Mouse (Mus musculus) forebrain, embryonic 12.5 days (tissue): ENCODE data around the gene Grk5. TPM values are rescaled to one million over a fixed set of nuclear protein-coding genes. Genes with fewer than 3 reads are reported as not detected.
"Not testable (repeated sequence)": the region's sequence is repeated elsewhere in the genome, so short reads cannot be mapped to it uniquely, and the experiment has no call there.

ENCODE experiments used
- ATAC-seq: fragments of 200-750 bp; cut with Nextera tagmentation; 2 replicates; pipeline ENCODE4 v1.8.0; 2017; ENCODE audit warnings: moderate TSS enrichment; ENCODE audit not compliant: low FRiP score
- H3K27ac ChIP-seq: fragments of 300-500 bp; sonication (generic); 2 replicates; pipeline ENCODE4 v1.5.1; 2016; ENCODE audit warnings: mild to moderate bottlenecking
- H3K27me3 ChIP-seq: fragments of 300-500 bp; sonication (generic); 2 replicates; pipeline ENCODE4 v1.6.1; 2016; ENCODE audit warnings: mild to moderate bottlenecking
- H3K36me3 ChIP-seq: fragments of 300-500 bp; sonication (generic); replicated peaks from 2 replicates; pipeline ENCODE4 v1.6.1; 2016; ENCODE audit warnings: mild to moderate bottlenecking
- H3K4me1 ChIP-seq: fragments of 300-500 bp; sonication (generic); 2 replicates; pipeline ENCODE4 v1.6.1; 2016
- H3K4me2 ChIP-seq: fragments of 300-500 bp; sonication (generic); 2 replicates; pipeline ENCODE4 v1.6.1; 2016; ENCODE audit warnings: mild to moderate bottlenecking, moderate library complexity
- H3K4me3 ChIP-seq: fragments of 300-500 bp; sonication (generic); replicated peaks from 2 replicates; pipeline ENCODE4 v1.5.1; 2016; ENCODE audit warnings: mild to moderate bottlenecking
- H3K9ac ChIP-seq: fragments of 300-500 bp; sonication (generic); 2 replicates; pipeline ENCODE4 v1.6.1; 2016; ENCODE audit warnings: mild to moderate bottlenecking
- H3K9me3 ChIP-seq: fragments of 300-500 bp; sonication (generic); 2 replicates; pipeline ENCODE4 v1.6.1; 2016
- WGBS: fragments of 180-500 bp; shearing (Covaris S2); methylation state at CpG from one replicate; pipeline ENCODE4 v1.1.7; 2016; 5-methylcytosine and 5-hydroxymethylcytosine counted together
- polyA plus RNA-seq: library from polyadenylated mRNA; unstranded; fragments of >200 nt; fragmentation: Nextera tagmentation; extraction: Ambion mirVana; gene quantifications from 2 replicates; pipeline ENCODE4 v1.2.1, GENCODE M21; 2016

Gene Grk5
- polyA plus RNA-seq, result 2.0 and 2.4 TPM in 2 replicates

DNA sequence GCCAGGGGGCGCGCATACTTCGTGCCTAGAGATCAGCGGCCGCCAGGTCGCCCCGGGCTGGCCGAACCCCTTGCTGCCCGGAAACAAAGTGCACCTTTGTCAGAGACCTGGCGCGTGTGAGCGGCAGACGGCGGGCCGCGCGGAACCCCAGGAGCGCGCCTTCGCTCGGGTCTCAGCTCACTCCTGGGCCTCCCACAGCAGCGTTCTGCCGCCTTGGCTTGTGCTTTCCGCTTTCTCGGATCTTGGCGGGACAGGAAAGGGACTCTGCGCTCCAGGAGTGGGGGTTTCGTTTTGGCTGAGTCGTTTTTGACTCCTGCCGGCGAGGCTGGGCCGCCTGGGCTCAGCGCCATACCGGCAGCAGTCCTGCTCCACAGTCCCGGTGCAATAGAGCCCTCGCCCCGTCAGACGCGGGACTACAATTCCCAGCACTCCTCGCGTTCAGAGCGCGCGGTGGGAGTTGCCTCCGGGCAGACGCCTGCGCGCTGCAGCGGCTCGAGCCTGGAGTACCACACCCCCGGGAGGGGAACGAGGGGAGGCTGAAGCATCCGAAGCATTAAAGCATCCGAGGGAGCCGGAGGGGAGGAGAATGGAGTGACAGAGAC, at the start of gene Grk5:
Gene Grk5 (plus strand): TSS at position 36 of the 602 bp plus-strand sequence.
- Histone ChIP-seq H3K27me3 (no peaks in the 10 kb centered on the region), H3K36me3 (no peaks in the 10 kb centered on the region), H3K4me2 (peak within 1 kb of the TSS; percentile 72), H3K27ac (peak within 1 kb of the TSS; percentile 95), H3K4me1 (peaks cover 16% of the 10 kb centered on the region), H3K9ac (peak within 1 kb of the TSS; percentile 88), H3K4me3 (peak within 1 kb of the TSS; percentile 82), H3K9me3 (no peaks in the 10 kb centered on the region)
- WGBS, result under 1% methylated on average over 55 of the region's 55 CpGs
- peak; percentile 99 for ATAC-seq

DNA sequence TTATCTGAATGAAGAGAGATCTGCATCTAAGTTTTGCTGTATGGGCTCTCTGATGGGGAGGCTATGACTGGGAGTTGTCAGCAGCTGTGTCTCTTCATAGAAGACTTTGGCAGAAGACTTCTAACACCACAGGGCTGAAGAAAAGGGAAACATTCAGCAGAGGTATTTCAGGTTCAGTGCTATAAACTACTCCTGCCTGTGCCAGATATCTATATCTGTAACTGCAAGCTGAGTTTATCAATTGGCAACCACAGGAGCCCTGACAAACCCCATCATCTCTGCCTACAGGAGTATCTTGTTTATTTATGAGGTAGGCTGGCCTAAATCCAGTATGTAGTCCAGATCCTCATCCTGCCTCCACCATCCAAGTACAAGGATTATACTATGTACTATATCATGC, 46.2 kb upstream of the Grk5 start:
- no peak overlapping the region for H3K27ac ChIP-seq
- H3K4me2 ChIP-seq, result no peak overlapping the region
- H3K4me1 ChIP-seq, result no peaks in the 10 kb centered on the region
- no peak overlapping the region for H3K9ac ChIP-seq
- H3K27me3 ChIP-seq, result no peaks in the 10 kb centered on the region
- ATAC-seq, result no peak
- H3K4me3 ChIP-seq, result no peak overlapping the region
- H3K36me3 ChIP-seq, result peaks cover 22% of the 10 kb centered on the region
- no peaks in the 10 kb centered on the region for H3K9me3 ChIP-seq

DNA sequence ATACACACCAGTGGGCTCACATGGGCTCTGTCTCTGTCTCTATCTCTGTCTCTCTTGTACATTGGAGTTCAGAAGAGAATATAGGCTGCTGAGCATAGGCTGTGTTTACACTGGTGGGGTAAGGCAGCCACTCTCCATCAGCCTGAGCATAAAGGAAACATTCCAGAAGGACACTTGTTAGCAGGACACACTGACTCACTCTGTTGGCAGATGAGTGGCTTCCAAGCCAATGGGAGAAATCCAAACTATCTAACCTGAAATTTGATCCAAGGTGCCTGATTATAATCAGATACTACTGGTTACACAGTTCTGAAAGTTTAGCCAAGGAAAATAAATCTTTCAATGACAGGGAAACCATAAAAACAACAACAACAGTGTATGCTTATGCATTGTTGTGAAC, 43.8 kb upstream of the Grk5 start:
- no peak for ATAC-seq
- Histone ChIP-seq H3K4me1 (no peaks in the 10 kb centered on the region), H3K9me3 (no peaks in the 10 kb centered on the region), H3K27ac (no peak overlapping the region), H3K36me3 (peaks cover 16% of the 10 kb centered on the region), H3K4me2 (no peak overlapping the region), H3K9ac (no peak overlapping the region), H3K27me3 (no peaks in the 10 kb centered on the region), H3K4me3 (no peak overlapping the region)

DNA sequence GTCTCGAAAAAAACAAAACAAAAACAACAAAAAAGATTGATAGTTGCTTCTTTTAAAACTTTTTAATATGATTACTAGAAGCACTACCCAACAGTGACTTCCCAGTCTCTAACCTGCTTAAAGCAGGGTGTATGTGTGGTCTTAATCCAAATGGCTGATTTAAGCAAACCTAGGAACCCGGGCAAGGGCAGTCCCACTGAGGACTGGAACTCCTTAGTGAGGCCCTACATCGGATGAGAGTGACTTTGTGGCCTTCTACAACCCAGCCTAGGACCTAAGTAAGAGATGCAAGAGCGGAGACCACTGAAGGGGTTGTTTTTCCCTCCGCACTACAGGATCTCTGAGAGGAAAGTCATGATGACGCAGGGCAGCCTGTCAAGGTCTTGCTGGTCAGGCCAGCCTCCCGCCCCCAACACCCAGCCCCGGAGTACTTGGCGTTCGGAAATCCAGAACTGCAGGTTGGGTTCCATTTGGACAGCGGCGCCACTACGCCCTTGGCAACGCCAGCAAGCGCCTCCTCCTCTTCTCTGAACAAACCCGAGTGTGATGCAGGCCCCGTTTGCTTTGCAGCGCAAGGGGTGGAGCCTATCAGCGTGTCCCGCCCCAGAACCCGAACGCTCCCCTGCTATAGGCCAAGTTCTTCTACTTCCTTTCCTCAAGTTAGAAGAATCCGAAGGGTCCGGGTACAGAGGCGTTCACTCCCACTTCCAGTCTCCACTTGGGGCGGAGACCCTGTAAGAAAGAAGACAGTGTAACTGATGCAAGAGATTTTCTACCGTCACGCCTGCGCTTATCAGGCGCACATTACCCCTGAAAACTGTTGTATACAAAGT, 28.5 kb upstream of the Grk5 start, which contains the start of gene Sfxn4:
Gene Sfxn4 (minus strand): TSS at position 612 of the 833 bp plus-strand sequence.
- peak within 1 kb of the TSS; percentile 62 for H3K4me2 ChIP-seq
- ATAC-seq, result peak; percentile 99
- peaks cover 11% of the 10 kb centered on the region; the same call in 1 of the 2 replicates for H3K36me3 ChIP-seq
- peak within 1 kb of the TSS; percentile 57 for H3K4me3 ChIP-seq
- peaks cover 8% of the 10 kb centered on the region for H3K4me1 ChIP-seq
- no peaks in the 10 kb centered on the region for H3K9me3 ChIP-seq
- H3K9ac ChIP-seq, result peak within 1 kb of the TSS; percentile 57
- WGBS, result 3% methylated on average over 30 of the region's 30 CpGs
- no peaks in the 10 kb centered on the region for H3K27me3 ChIP-seq
- H3K27ac ChIP-seq, result peak within 1 kb of the TSS; percentile 63

DNA sequence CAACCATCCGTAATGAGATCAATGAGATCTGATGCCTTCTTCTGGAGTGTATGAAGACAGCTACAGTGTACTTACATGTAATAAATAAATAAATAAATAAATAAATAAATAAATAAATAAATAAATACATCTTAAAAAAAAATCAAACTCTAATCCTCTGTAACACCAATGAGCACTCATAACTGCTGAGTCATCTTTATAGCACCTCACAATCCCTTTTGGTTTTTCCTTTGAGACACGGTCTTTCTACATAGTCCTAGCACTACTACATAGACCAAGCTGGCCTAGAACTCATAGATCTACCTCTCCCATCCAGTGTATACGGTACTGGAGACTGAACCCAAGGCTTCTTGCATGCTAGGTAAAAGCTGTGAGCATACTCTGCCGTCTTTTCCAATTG, 23.4 kb upstream of the Grk5 start:
- not testable (repeated sequence) for H3K27ac ChIP-seq, H3K27me3 ChIP-seq, ATAC-seq, H3K4me3 ChIP-seq, H3K4me1 ChIP-seq, H3K4me2 ChIP-seq, H3K9ac ChIP-seq, H3K9me3 ChIP-seq
- WGBS, result 96% methylated on average over 4 of the region's 4 CpGs
- peaks cover 38% of the 10 kb centered on the region for H3K36me3 ChIP-seq

DNA sequence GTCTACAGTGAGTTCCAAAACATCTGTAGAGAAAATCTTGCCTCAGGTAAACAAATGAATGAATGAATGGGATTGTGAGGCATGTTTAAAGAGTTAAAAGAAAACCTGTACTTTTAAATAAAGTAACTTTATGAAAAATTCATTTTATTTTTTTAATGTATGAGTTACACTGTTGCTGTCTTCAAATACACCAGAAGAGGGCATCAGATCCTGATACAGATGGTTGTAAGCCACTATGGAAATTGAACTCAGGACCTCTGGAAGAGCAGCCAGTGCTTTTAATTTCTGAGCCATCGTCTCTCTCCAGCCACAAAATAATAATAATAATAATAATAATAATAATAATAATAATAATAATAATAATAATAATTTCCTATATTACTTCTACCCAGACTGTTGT, 19.1 kb upstream of the Grk5 start:
- Histone ChIP-seq H3K9me3 (no peaks in the 10 kb centered on the region), H3K4me3 (no peak overlapping the region), H3K4me1 (peaks cover 15% of the 10 kb centered on the region), H3K4me2 (no peak overlapping the region), H3K27ac (no peak overlapping the region), H3K27me3 (no peaks in the 10 kb centered on the region), H3K36me3 (peaks cover 37% of the 10 kb centered on the region), H3K9ac (no peak overlapping the region)
- WGBS, result 88% methylated on average over 1 of the region's 1 CpGs
- no peak for ATAC-seq

DNA sequence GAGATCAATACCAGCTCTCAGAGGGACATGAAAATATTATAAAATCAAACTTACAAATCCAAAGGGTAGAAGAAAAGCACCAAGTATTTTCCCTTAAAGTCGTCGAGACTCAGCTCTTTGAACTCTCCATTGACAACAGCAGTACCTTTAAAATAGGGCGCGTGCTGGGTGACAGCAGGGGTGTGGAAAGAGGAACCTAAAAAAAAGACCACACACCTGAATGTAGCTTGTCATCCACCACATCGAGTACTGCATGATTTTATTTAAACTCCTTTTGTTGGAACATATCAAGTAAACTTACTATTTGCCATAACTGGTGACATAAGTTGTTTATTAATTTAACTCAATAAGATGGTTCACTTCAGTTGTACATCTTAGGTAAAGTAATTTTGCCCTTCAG, 18.2 kb upstream of the Grk5 start:
- Histone ChIP-seq H3K4me1 (peaks cover 15% of the 10 kb centered on the region), H3K27me3 (no peaks in the 10 kb centered on the region), H3K27ac (no peak overlapping the region), H3K4me2 (no peak overlapping the region), H3K4me3 (no peak overlapping the region), H3K9me3 (no peaks in the 10 kb centered on the region), H3K36me3 (peaks cover 37% of the 10 kb centered on the region), H3K9ac (no peak overlapping the region)
- 87% methylated on average over 5 of the region's 5 CpGs for WGBS
- ATAC-seq, result no peak

DNA sequence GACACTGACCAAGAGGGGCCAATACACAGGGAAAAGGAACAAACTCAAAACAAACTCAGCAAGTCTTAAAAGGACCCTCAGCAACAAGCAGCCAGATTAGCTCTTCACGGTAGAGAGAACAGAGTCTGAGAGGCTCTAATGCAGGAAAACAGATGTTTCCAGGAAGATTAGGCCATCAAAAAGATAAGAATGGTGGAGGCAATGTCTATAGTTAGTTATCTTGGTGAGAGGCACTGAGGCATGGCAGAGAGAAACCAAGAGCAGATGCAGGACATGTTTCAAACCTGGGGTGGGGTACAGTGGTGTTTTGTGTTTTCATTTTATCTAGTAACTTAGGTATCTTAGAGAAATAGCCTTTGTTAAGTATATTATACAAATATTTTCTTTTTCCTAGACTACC, 17.3 kb upstream of the Grk5 start:
- peaks cover 15% of the 10 kb centered on the region for H3K4me1 ChIP-seq
- no peak overlapping the region for H3K4me2 ChIP-seq
- ATAC-seq, result no peak
- peaks cover 28% of the 10 kb centered on the region for H3K36me3 ChIP-seq
- H3K4me3 ChIP-seq, result no peak overlapping the region
- H3K27me3 ChIP-seq, result no peaks in the 10 kb centered on the region
- no peak overlapping the region for H3K27ac ChIP-seq
- 55% methylated on average over 1 of the region's 1 CpGs for WGBS
- no peak overlapping the region for H3K9ac ChIP-seq
- no peaks in the 10 kb centered on the region for H3K9me3 ChIP-seq

DNA sequence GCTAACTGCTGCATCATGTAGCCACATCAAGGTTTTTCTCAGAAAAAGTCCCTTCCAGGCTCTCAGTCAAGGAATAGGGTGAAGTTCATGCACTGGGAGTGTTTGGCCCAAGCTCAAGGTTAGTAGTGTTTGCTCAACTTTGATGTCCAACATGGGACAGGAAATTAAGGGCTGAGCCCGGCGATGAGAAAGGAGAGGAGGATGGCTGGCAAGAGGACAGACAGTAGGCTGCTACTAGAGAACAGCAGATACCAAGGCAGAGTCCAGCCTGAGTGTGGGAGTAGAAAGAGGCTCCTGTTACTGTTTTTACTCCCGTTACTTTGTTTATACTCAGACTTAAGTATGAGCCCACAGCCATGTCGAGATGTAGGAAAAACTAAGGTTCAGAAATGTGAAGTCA, 16.0 kb upstream of the Grk5 start:
- no peaks in the 10 kb centered on the region for H3K27me3 ChIP-seq
- peaks cover 19% of the 10 kb centered on the region for H3K36me3 ChIP-seq
- H3K9me3 ChIP-seq, result no peaks in the 10 kb centered on the region
- peak overlapping the region; percentile 69 for H3K4me2 ChIP-seq
- WGBS, result 35% methylated on average over 4 of the region's 4 CpGs
- peak overlapping the region; percentile 68; the same call in 1 of the 2 replicates for H3K9ac ChIP-seq
- H3K4me3 ChIP-seq, result peak overlapping the region; percentile 59
- no peak for ATAC-seq
- H3K27ac ChIP-seq, result no peak overlapping the region
- H3K4me1 ChIP-seq, result peaks cover 15% of the 10 kb centered on the region

DNA sequence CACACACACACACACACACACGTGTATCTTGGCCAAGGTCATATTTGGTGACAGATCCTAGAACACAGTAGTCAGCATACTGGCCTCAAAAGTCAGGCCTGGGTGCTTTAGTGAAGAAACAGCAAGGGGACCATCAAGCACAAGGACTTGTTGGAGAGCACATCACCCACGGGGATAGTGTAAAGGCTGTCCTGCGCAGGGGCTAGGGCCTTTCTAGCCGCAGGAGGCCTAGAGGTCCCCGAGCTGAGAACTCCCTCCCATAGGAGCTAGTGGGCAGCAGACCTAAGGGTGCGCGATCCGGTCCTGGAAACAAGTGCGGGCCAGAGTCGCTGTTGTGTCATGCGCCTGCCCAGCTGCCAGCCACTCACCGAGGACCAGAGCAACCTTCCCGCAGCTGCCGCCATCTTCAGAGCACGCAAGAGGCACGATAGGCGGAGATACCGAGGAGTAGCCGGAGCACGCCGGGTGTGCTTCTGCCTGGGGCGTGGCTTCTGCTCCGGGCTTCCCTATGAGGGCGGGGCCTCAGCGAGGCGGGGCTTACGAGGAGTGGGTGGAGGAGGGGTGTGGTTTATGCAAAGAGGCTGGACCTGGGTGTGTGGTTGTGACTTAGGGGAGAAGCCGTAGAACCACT, 15.4 kb upstream of the Grk5 start, which contains the start of gene Prdx3:
Gene Prdx3 (minus strand): TSS at position 493 of the 631 bp plus-strand sequence.
- WGBS, result under 1% methylated on average over 28 of the region's 28 CpGs
- Histone ChIP-seq H3K4me3 (peak within 1 kb of the TSS; percentile 59), H3K27me3 (no peaks in the 10 kb centered on the region), H3K36me3 (peaks cover 12% of the 10 kb centered on the region), H3K4me1 (peaks cover 15% of the 10 kb centered on the region), H3K27ac (peak within 1 kb of the TSS; percentile 68), H3K9me3 (no peaks in the 10 kb centered on the region), H3K4me2 (peak within 1 kb of the TSS; percentile 69), H3K9ac (peak within 1 kb of the TSS; percentile 68)
- ATAC-seq, result peak; percentile 99

DNA sequence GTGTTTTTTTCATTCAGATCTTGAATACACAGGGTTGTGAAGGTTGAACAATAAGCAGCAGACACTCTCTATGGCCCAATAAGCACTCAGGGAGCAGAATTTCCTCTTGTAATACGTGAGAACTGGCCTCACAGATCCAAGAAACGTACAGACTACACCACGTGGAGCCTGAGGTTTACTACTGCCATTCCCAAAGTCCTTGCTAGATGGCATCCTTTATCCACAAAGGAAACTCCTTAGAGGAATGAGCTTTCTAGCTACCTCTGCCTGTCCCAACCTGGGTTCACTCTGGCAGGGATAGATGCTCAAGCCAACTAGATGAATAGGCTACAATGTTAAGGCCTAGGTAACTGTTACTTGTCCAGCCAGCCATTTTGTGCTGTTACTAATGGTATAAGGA, 6.4 kb upstream of the Grk5 start:
- no peak for ATAC-seq
- WGBS, result 8% methylated on average over 3 of the region's 3 CpGs
- no peaks in the 10 kb centered on the region for H3K4me1 ChIP-seq
- no peak overlapping the region for H3K4me3 ChIP-seq
- no peaks in the 10 kb centered on the region for H3K27me3 ChIP-seq
- no peak overlapping the region for H3K4me2 ChIP-seq
- H3K9me3 ChIP-seq, result no peaks in the 10 kb centered on the region
- no peak overlapping the region for H3K9ac ChIP-seq
- H3K27ac ChIP-seq, result no peak overlapping the region
- no peaks in the 10 kb centered on the region for H3K36me3 ChIP-seq

DNA sequence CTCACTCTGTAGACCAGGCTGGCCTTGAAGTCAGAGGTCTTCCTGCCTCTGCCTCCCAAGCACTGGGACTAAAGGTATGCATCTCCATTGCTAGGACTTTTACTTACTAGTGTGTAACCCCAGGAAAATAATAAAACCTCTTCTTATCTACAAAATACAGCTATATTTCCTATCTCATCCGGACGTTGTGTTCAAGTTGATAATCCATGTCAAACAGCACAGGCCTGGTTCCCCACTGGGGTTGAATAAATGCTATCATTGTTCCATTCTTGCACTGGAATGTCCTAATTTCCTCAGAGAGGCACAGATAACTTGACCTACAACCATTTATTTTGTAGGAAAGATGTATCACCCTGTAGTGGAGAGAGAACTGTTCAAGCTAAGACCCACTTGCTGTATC, 1.9 kb upstream of the Grk5 start:
- no peak overlapping the region for H3K4me2 ChIP-seq
- no peak overlapping the region for H3K4me3 ChIP-seq
- no peaks in the 10 kb centered on the region for H3K36me3 ChIP-seq
- WGBS, result 83% methylated on average over 2 of the region's 2 CpGs
- H3K4me1 ChIP-seq, result peaks cover 16% of the 10 kb centered on the region
- no peak for ATAC-seq
- no peak overlapping the region for H3K9ac ChIP-seq
- no peaks in the 10 kb centered on the region for H3K27me3 ChIP-seq
- no peak overlapping the region for H3K27ac ChIP-seq
- no peaks in the 10 kb centered on the region for H3K9me3 ChIP-seq
